Mouse (Mus musculus) midbrain, embryonic 14.5 days (tissue): ENCODE results near the gene Ccni. TPM values are rescaled to one million over a fixed set of nuclear protein-coding genes. Genes with fewer than 3 reads are reported as not detected.

Experiments
- ATAC-seq: fragments of 200-750 bp; cut with Nextera tagmentation; 2 replicates; pipeline ENCODE4 v1.8.0; 2017; ENCODE audit warnings: moderate number of reproducible peaks, moderate library complexity; ENCODE audit not compliant: low FRiP score, low TSS enrichment
- DNase-seq: peaks from one replicate; pipeline ENCODE4 v3.0.0-alpha.2; 2015
- H3K27ac ChIP-seq: fragments of 300-500 bp; sonication (generic); replicated peaks from 2 replicates; pipeline ENCODE4 v1.5.1; 2014; ENCODE audit warnings: mild to moderate bottlenecking, low read depth, low read length, moderate library complexity
- H3K27me3 ChIP-seq: fragments of 300-500 bp; sonication (generic); 2 replicates; pipeline ENCODE4 v1.6.1; 2014; ENCODE audit warnings: low read length, control low read depth, mixed read lengths; ENCODE audit not compliant: control insufficient read depth, insufficient read depth
- H3K36me3 ChIP-seq: fragments of 300-500 bp; sonication (generic); 2 replicates; pipeline ENCODE4 v1.6.1; 2014; ENCODE audit warnings: low read length, control low read depth; ENCODE audit not compliant: control insufficient read depth, insufficient read depth
- H3K4me1 ChIP-seq: fragments of 300-500 bp; sonication (generic); 2 replicates; pipeline ENCODE4 v1.6.1; 2014; ENCODE audit warnings: mild to moderate bottlenecking, antibody characterized with exemption, low read length, control low read depth; ENCODE audit not compliant: control insufficient read depth, insufficient read depth
- H3K4me2 ChIP-seq: fragments of 300-500 bp; sonication (generic); 2 replicates; pipeline ENCODE4 v1.6.1; 2014; ENCODE audit warnings: mild to moderate bottlenecking, low read length, moderate library complexity
- H3K4me3 ChIP-seq: fragments of 300-500 bp; sonication (generic); replicated peaks from 2 replicates; pipeline ENCODE4 v1.5.1; 2014; ENCODE audit warnings: low read depth, low read length
- H3K9ac ChIP-seq: fragments of 300-500 bp; sonication (generic); replicated peaks from 2 replicates; pipeline ENCODE4 v1.6.1; 2014; ENCODE audit warnings: mild to moderate bottlenecking, low read length, moderate library complexity
- H3K9me3 ChIP-seq: fragments of 300-500 bp; sonication (generic); 2 replicates; pipeline ENCODE4 v1.6.1; 2016; ENCODE audit warnings: low read length, control low read depth, mixed read lengths; ENCODE audit not compliant: control insufficient read depth
- WGBS: fragments of 180-500 bp; shearing (Covaris S2); extraction: QIAGEN DNeasy Blood & Tissue Kit; methylation state at CpG from one replicate; pipeline ENCODE4 v1.1.7; 2014; 5-methylcytosine and 5-hydroxymethylcytosine counted together
- polyA plus RNA-seq: library from polyadenylated mRNA; unstranded; fragments of >200 nt; fragmentation: Nextera tagmentation; extraction: Ambion mirVana; gene quantifications from 2 replicates; pipeline ENCODE4 v1.2.1, GENCODE M21; 2014

Gene Ccni
- polyA plus RNA-seq, 1 experiment from 2014 or later = 191 TPM

DNA sequence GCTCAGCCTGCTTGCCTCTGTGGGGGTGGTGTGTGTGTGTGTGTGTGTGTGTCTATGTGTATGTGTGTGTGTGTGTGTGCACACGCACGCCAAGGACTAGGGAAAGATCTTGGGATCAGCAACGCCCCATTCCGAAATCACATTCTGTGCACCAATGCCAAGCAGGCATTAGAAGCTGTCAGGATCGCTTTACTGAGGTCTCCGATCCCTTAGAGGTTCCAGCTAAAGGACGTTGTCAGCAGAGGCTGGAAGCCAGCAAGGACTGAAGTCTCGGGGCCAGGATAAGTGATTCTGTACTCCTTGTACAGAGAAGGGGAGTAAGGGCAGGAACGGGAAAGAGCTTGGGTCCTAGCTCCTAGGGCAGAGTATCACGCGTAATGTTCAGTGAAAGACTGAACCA, 51.9 kb downstream of the Ccni start:
- Histone ChIP-seq H3K9ac (no peak overlapping the region), H3K36me3 (peaks cover 53% of the 10 kb centered on the region), H3K9me3 (no peaks in the 10 kb centered on the region), H3K27me3 (no peaks in the 10 kb centered on the region), H3K4me2 (no peak overlapping the region), H3K27ac (no peak overlapping the region), H3K4me3 (no peak overlapping the region), H3K4me1 (no peaks in the 10 kb centered on the region)
- ATAC-seq (no peak), DNase-seq (no peak)
- WGBS = 92% methylated on average over 11 of the region's 11 CpGs

DNA sequence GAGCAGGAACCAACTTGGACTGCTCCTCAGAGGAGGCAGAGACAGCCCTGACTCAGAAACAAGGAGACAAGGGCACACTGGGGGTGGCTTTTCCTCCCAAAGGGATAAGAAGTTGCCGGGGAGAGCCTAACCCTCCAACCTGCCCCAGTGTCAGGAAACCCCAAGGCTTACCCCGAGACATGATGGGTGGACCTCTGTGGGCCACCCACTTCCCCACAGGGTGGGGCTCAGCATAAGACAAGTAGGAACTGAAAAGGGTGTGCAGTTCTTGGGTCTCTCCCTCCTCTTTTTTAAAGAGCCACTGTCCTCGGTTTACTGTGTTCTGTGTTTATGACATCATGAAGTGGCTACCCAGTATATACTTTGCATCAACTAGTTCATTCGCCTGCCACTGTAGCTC, 53.8 kb downstream of the Ccni start:
- ATAC-seq (no peak), DNase-seq (no peak)
- Histone ChIP-seq H3K27me3 (no peaks in the 10 kb centered on the region), H3K4me2 (no peak overlapping the region), H3K36me3 (peaks cover 40% of the 10 kb centered on the region), H3K9ac (no peak overlapping the region), H3K9me3 (no peaks in the 10 kb centered on the region), H3K27ac (no peak overlapping the region), H3K4me3 (no peak overlapping the region), H3K4me1 (no peaks in the 10 kb centered on the region)
- WGBS = 88% methylated on average over 4 of the region's 4 CpGs

DNA sequence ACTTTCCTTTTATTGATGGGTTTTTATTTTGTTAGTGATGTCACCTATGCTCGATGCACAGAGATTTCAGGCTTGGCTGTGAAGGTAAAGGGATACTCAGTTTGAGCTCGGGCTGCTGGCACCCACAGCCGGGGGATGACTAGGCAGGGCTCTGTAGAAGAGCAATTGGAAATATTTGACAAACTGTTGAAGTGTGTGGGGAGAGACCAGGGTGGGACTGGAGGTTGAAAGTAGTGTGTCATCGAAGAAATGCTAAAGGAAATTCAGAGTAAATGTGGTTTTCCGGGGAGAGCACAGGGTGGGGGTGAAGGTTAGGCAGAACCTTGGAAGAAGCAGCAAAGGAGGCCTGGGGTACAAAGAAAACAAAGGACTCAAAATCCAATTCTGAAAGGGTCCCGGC, 54.3 kb downstream of the Ccni start:
- 80% methylated on average over 6 of the region's 6 CpGs for WGBS
- Histone ChIP-seq H3K27ac (no peak overlapping the region), H3K36me3 (peaks cover 35% of the 10 kb centered on the region), H3K4me1 (no peaks in the 10 kb centered on the region), H3K4me3 (no peak overlapping the region), H3K27me3 (no peaks in the 10 kb centered on the region), H3K9me3 (no peaks in the 10 kb centered on the region), H3K9ac (no peak overlapping the region), H3K4me2 (no peak overlapping the region)
- no peak for ATAC-seq
- DNase-seq = no peak

DNA sequence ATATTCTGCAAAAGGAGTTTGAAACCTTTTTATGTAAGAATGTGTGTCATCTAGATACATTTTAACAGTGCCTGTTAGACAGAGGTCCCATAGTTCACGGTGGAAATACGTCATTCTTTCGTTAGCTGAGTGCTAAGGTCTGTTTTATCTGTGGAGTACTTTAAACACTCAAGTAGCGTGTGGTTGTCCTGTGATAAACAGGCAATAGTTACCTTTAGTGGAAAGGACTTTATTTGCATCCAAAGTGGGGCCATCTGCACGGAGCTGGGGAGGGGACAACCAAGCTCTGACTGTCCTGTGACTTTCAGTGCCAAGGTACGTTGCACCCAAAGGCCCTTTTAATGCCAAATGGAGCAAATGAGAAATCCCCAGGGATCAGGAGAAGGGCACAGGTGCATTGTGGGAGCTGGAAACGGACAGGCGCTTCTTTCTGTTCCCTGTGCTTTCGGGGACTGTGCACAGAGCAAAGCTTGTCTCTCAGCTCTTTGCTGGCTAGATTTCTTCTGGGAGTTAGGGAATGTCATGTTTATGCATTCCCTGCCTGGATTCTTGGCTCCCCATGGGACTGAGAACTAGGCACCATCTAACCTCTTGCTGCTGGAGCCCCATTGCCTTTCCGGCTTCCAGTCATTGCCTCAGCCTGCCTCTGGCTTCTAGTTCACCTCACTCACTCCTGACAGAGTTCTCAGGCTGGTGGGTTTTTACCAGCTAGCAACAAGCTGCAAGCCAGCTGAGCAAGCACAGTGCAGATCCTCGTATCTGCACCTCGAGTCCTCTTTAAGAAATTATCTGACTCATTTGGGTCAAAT, 56.1 kb downstream of the Ccni start:
- no peak overlapping the region for H3K27ac ChIP-seq
- DNase-seq (no peak), ATAC-seq (no peak)
- no peak overlapping the region for H3K4me3 ChIP-seq
- H3K9me3 ChIP-seq = no peaks in the 10 kb centered on the region
- H3K9ac ChIP-seq = no peak overlapping the region
- peaks cover 19% of the 10 kb centered on the region; the same call in 1 of the 2 replicates for H3K36me3 ChIP-seq
- no peak overlapping the region for H3K4me2 ChIP-seq
- H3K27me3 ChIP-seq = no peaks in the 10 kb centered on the region
- 87% methylated on average over 12 of the region's 12 CpGs for WGBS
- H3K4me1 ChIP-seq = peaks cover 3% of the 10 kb centered on the region; the same call in 1 of the 2 replicates

DNA sequence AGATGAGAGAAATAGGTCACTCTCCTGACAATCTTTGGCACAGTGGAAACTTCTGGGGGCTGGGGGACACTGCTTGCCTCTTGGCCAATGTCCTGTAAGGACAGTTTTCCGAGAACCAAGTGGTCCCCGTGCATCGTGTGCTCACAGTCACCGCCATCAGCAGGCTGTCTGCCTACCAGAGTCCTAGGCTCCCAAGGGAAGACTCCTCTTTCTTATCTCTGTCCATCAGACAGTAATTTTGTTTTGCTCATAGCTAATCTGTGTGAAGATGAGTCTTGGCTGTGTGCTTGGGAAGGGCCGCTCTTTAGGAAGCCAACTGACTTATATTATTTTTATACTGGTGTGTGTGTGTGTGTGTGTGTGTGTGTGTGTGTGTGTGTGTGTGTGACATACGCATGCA, 60.8 kb downstream of the Ccni start:
- whole genome bisulfite sequencing = 87% methylated on average over 6 of the region's 6 CpGs
- Histone ChIP-seq H3K27ac (no peak overlapping the region), H3K9me3 (no peaks in the 10 kb centered on the region), H3K27me3 (no peaks in the 10 kb centered on the region), H3K9ac (no peak overlapping the region), H3K4me3 (no peak overlapping the region), H3K4me1 (peaks cover 3% of the 10 kb centered on the region; the same call in 1 of the 2 replicates), H3K36me3 (peaks cover 33% of the 10 kb centered on the region), H3K4me2 (no peak overlapping the region)
- ATAC-seq (no peak), DNase-seq (no peak)

DNA sequence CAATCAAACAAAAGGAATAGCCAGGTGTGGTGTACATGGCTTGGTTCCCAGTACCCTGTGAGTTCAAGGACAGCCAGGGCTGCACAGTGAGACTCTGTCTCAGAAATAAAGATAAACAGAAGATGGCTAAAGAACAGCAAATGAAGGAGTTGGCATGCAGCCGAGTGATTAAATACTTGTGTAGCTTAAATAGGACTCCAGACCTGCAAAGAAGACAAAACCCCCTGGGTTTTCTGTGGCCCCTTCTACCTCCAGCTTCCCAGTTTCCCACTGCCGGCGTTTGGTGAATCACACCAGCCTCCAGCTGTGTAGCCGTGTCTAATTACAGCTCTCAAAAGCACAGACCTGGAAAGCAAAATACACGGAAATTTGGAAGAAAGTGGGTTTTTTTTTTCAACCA, 61.4 kb downstream of the Ccni start:
- H3K27me3 ChIP-seq = no peaks in the 10 kb centered on the region
- peaks cover 3% of the 10 kb centered on the region; the same call in 1 of the 2 replicates for H3K4me1 ChIP-seq
- H3K9ac ChIP-seq = no peak overlapping the region
- peak; percentile 20 for DNase-seq
- 28% methylated on average over 5 of the region's 5 CpGs for WGBS
- peaks cover 39% of the 10 kb centered on the region for H3K36me3 ChIP-seq
- ATAC-seq = no peak
- no peak overlapping the region for H3K4me3 ChIP-seq
- no peak overlapping the region for H3K27ac ChIP-seq
- H3K4me2 ChIP-seq = no peak overlapping the region
- no peaks in the 10 kb centered on the region for H3K9me3 ChIP-seq

DNA sequence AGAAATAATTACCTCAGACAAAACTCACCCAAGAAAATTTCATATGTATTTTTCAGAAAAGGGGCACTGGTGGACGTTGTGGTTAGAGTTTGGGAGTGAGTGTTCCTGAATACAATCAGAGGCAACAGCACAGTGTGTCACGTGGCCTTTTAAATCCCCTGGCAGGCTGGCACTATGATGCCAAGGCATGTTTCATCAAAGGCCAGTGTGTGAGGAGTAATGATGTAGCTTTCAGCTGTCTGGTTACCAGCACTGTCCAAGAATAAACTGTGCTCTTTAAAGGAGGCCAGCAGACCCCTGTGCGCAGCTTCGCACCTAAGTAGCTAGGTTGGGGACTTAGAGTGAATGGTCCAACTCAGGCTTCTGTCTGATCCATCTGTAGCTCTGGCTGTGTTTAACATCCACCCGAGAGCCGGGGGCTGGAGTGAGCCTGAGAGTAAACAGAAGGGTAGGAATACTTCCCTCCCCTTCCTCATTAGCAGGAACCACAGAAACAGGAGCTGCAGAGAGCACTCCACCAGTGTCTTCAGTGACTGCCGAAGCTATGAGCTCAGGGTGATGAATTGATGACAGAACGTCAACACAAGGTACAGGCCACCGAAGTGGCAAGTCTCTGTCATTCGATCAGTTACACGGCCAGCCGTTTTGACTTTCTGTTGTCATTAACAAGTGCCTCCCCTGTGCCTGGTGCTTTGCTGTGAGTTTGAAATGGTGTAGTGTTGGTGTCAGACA, 62.8 kb downstream of the Ccni start:
- peaks cover 39% of the 10 kb centered on the region for H3K36me3 ChIP-seq
- no peak overlapping the region for H3K4me3 ChIP-seq
- H3K9me3 ChIP-seq = no peaks in the 10 kb centered on the region
- peak; percentile 29 for DNase-seq
- peaks cover 3% of the 10 kb centered on the region; the same call in 1 of the 2 replicates for H3K4me1 ChIP-seq
- H3K27ac ChIP-seq = no peak overlapping the region
- H3K9ac ChIP-seq = no peak overlapping the region
- WGBS = 80% methylated on average over 12 of the region's 12 CpGs
- no peak for ATAC-seq
- H3K4me2 ChIP-seq = no peak overlapping the region
- H3K27me3 ChIP-seq = no peaks in the 10 kb centered on the region

DNA sequence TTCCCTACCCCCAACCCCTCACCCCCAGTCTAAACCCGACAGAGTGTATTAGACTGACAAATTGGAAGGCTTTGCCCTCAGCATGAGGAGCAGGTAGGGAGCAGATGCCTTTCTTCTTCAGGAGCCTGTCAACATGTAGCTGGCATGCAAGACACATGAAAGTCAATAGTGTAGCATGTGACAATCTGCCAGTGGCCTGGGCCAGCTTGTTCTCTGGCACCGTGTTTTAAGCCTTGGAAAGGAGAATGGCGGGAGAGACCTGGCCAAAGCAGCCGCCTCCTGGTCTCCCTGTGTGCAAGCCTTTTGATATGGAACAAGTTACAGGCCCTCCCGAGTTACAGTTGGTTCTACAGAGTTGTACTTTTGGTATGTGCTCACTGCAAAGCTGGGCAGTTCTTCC, 65.5 kb downstream of the Ccni start:
- H3K36me3 ChIP-seq = peaks cover 37% of the 10 kb centered on the region
- H3K4me2 ChIP-seq = no peak overlapping the region
- H3K9ac ChIP-seq = no peak overlapping the region
- H3K27ac ChIP-seq = no peak overlapping the region
- WGBS = 86% methylated on average over 5 of the region's 5 CpGs
- H3K9me3 ChIP-seq = no peaks in the 10 kb centered on the region
- H3K4me3 ChIP-seq = no peak overlapping the region
- H3K4me1 ChIP-seq = no peaks in the 10 kb centered on the region; the same call in 1 of the 2 replicates
- ATAC-seq (no peak), DNase-seq (no peak)
- H3K27me3 ChIP-seq = no peaks in the 10 kb centered on the region
